7 mouse cellular contexts compared by ENCODE assay signal in genomic region chr10:117906267-117906811, GRCm38 (mm10).
DNase-seq lines count a peak whose midpoint lies in the region; ATAC-seq and TF ChIP-seq lines count a peak whose summit lies in the region.

No protein-coding gene starts in this region.

- 0 out of 2 replicates have a peak, but pooled peaks cover 4% of the 10 kb centered on the region for H3K4me1 ChIP-seq in embryonic facial prominence, embryonic 12.5 days
- no peaks in the 10 kb centered on the region for H3K4me1 ChIP-seq in intestine, postnatal 0 days (replicated peaks; ENCODE audit: control insufficient read depth, insufficient read depth, low read length)

- H3K9ac ChIP-seq in embryonic facial prominence, embryonic 12.5 days: peak overlapping the region; percentile 47; the same call in 1 of the 2 replicates
- H3K9ac ChIP-seq in intestine, postnatal 0 days (ENCODE audit: low read depth, low read length): no peak overlapping the region

- no peaks in the 10 kb centered on the region for H3K36me3 ChIP-seq in embryonic facial prominence, embryonic 12.5 days
- H3K36me3 ChIP-seq in intestine, postnatal 0 days (ENCODE audit: control insufficient read depth, insufficient read depth): no peaks in the 10 kb centered on the region

- intact Hi-C loops in left cerebral cortex, postnatal 25 days (cut with DNase I): loop anchor here (1.0 to 5.0 kb wide), 3 partner anchors 61 to 196 kb away; no protein-coding TSS in a partner anchor

- peak overlapping the region; percentile 57 for H3K4me2 ChIP-seq in embryonic facial prominence, embryonic 12.5 days (replicated peaks)
- H3K4me2 ChIP-seq in intestine, postnatal 0 days (replicated peaks; ENCODE audit: low read depth): peak overlapping the region; percentile 60

- H3K4me3 ChIP-seq in embryonic facial prominence, embryonic 12.5 days: peak overlapping the region; percentile 35
- H3K4me3 ChIP-seq in intestine, postnatal 0 days (ENCODE audit: low read depth, low read length): peak overlapping the region; percentile 30; the same call in 1 of the 2 replicates

- H3K9me3 ChIP-seq in embryonic facial prominence, embryonic 12.5 days: no peaks in the 10 kb centered on the region
- no peaks in the 10 kb centered on the region for H3K9me3 ChIP-seq in intestine, postnatal 0 days (ENCODE audit: control insufficient read depth)

- H3K27ac ChIP-seq in embryonic facial prominence, embryonic 12.5 days: peak overlapping the region; percentile 73
- peak overlapping the region; percentile 67 for H3K27ac ChIP-seq in intestine, postnatal 0 days (ENCODE audit: low read depth, low read length)

- peak; percentile 66 for ATAC-seq in embryonic facial prominence, embryonic 12.5 days (ENCODE audit: insufficient number of reproducible peaks, insufficient read depth, low FRiP score, low TSS enrichment)
- peak; percentile 59 for ATAC-seq in intestine, postnatal 0 days
- ATAC-seq in megakaryocyte progenitor cell, adult 5-6 weeks (replicated peaks; ENCODE audit: poor library complexity): peak; percentile 45

- 21% methylated on average over 11 of the region's 11 CpGs for WGBS in embryonic facial prominence, embryonic 12.5 days
- WGBS in intestine, postnatal 0 days: 30% methylated on average over 11 of the region's 11 CpGs

- no peak for TF ChIP-seq CTCF in intestine, postnatal 0 days (IDR thresholded peaks at IDR 0.05; ENCODE audit: low read depth)

- H3K27me3 ChIP-seq in embryonic facial prominence, embryonic 12.5 days: no peaks in the 10 kb centered on the region
- H3K27me3 ChIP-seq in intestine, postnatal 0 days (replicated peaks; ENCODE audit: control insufficient read depth, insufficient read depth, low read length): no peaks in the 10 kb centered on the region

- peak; percentile 37 for DNase-seq in adrenal gland, adult 8-10 months
- DNase-seq in heart, adult 11 months: peak; percentile 99
- DNase-seq in left cerebral cortex, postnatal 25 days (ENCODE audit: low spot score in 2 of 2): peak; percentile 73 to 92
- peak; percentile 64 for DNase-seq in right cerebral cortex, postnatal 14 days

Comparison
In these comparisons a context has a peak if more than half of its experiments do, and no peak if none do; other contexts are left out.
1. Peak in every context shown above with its lines: DNase-seq, ATAC-seq, H3K4me3 ChIP-seq and H3K27ac ChIP-seq.
2. DNase-seq: peak in every context shown above with its lines; median percentile 99 in heart, adult 11 months; 82 in left cerebral cortex, postnatal 25 days; 64 in right cerebral cortex, postnatal 14 days; 37 in adrenal gland, adult 8-10 months.